In the genomic region with DNA sequence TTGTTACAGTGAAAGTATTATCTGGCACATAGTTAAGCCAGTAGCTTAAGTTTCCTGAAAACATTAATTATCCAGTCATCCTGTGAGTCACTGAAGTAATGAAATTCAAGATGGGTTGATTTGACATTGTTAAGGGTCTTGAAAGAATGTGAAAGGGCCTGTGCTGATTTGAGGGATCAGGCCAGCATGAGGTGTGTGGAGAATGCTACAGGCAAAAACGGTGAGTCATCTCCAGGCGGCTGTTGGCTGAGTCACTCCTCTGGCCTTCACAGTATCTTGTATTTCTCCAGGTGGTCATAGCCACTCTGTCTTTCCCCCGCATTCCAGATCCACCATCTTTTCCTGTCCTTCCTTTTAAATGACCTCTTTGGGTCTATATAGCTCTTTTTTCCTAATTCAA, we compare ENCODE assay signal across 19 mouse cellular contexts. TPM values are rescaled to one million over a fixed set of nuclear protein-coding genes. Genes with fewer than 3 reads are reported as not detected.
DNase-seq lines count a peak whose midpoint lies in the region; TF ChIP-seq lines count a peak whose summit lies in the region.
"Had no signal": no experiment of that assay in that cellular context is flagged by ENCODE, and none has a peak within 500 bp of the region (broad histone marks: within the 10 kb centered on the region; RNA-seq: fewer than 3 reads in every experiment).

No protein-coding gene starts in this region.

- DNase-seq in adrenal gland, adult 2 months, result peak; percentile 30
- no peak for DNase-seq in adrenal gland, postnatal 10 days
- DNase-seq in right cerebral cortex, adult 18-20 months, result peak; percentile 13
- no peak for DNase-seq in right cerebral cortex, postnatal 36 days (ENCODE audit: low spot score in 2 of 2)
- DNase-seq in adrenal gland, postnatal 36 days, result peak; percentile 4 to 15
- DNase-seq in gastrocnemius, postnatal 14 days, result no peak
- no peak for DNase-seq in heart, postnatal 10 days
- DNase-seq: B cell, adult 2 months; cerebellum, adult 18-20 months; heart, adult 18-20 months; kidney, adult 8-10 months; right cerebral cortex, postnatal 4 days; thymus, postnatal 14 days had no signal

- H3K4me3 ChIP-seq in myocyte, result no peak overlapping the region
- H3K4me3 ChIP-seq: left cerebral cortex, adult 2 months; lung, embryonic 15.5 days had no signal

- no peak for TF ChIP-seq POLR2A in myocyte (IDR thresholded peaks at IDR 0.05; ENCODE audit: insufficient read length, low read depth)

- no peaks in the 10 kb centered on the region for H3K36me3 ChIP-seq in myocyte (ENCODE audit: control insufficient read depth, insufficient read depth)
- H3K36me3 ChIP-seq: lung, embryonic 15.5 days had no signal

- H3K4me2 ChIP-seq in myocyte (ENCODE audit: low read depth), result peak overlapping the region; percentile 34
- H3K4me2 ChIP-seq: hindbrain, embryonic 14.5 days; lung, embryonic 15.5 days had no signal

- no peaks in the 10 kb centered on the region for H3K27me3 ChIP-seq in myocyte (ENCODE audit: control insufficient read depth, insufficient read depth, insufficient read length)
- H3K27me3 ChIP-seq: lung, embryonic 15.5 days had no signal

- intact Hi-C loops in gastrocnemius, postnatal 14 days (cut with DNase I; ENCODE audit: low total_unique reads), result no loop called here
- intact Hi-C loops in heart, postnatal 10 days (cut with DNase I), result no loop called here

- H3ac ChIP-seq in myocyte (ENCODE audit: control insufficient read depth, insufficient read length), result no peak overlapping the region

- no peaks in the 10 kb centered on the region for H3K79me2 ChIP-seq in myocyte (ENCODE audit: control insufficient read depth, insufficient read depth)

TF ChIP-seq in myocyte, 11 proteins besides CTCF, POLR2A, EP300 and RAD21:
- TF ChIP-seq USF1 (IDR thresholded peaks at IDR 0.05; ENCODE audit: low read depth) (no peak), CEBPB (IDR thresholded peaks at IDR 0.05; ENCODE audit: insufficient read depth, poor library complexity, severe bottlenecking) (no peak), TCF12 (IDR thresholded peaks at IDR 0.05; ENCODE audit: insufficient read depth, poor library complexity, severe bottlenecking) (peak; percentile 52), MYOD1 (IDR thresholded peaks at IDR 0.05; ENCODE audit: control insufficient read depth in 1 of 3, insufficient read length in 2 of 3, low read depth in 2 of 3) (peak in 2 of 3 experiments; percentile 79 to 90), MAX (IDR thresholded peaks at IDR 0.05; ENCODE audit: low read depth) (peak; percentile 49), POLR2AphosphoS2 (IDR thresholded peaks at IDR 0.05; ENCODE audit: insufficient read length, low read depth) (no peak), TCF3 (IDR thresholded peaks at IDR 0.05; ENCODE audit: insufficient read length, low read depth) (peak; percentile 26), MYOG (IDR thresholded peaks at IDR 0.05; ENCODE audit: control insufficient read depth in 1 of 3, insufficient read depth in 1 of 3, insufficient read length in 2 of 3, low read depth in 2 of 3) (peak; percentile 53 to 92 (median 68)), SRF (IDR thresholded peaks at IDR 0.05; ENCODE audit: control insufficient read depth, insufficient read length, low read depth) (no peak), E2F4 (IDR thresholded peaks at IDR 0.05; ENCODE audit: insufficient read depth) (no peak)

RNA-seq across cellular contexts. Expression of a gene that starts 50.4 kb away (rescaled TPM):
- under 1 TPM; 0.35 to 0.86 TPM for total RNA-seq in adrenal gland, adult 2 months (2021)
- polyA plus RNA-seq in adrenal gland, adult 2 months (2012; rRNA removed), result 0.06 TPM in 2 replicates
- under 1 TPM; 0.21 to 0.36 TPM for total RNA-seq in adrenal gland, postnatal 10 days (2021)
- total RNA-seq in adrenal gland, postnatal 36 days (2021), result under 1 TPM; 0.49 to 0.56 TPM
- 9.9 TPM for polyA plus RNA-seq in myocyte (2012; fragmentation: generic; extraction: Trizol)
- under 1 TPM; 0.35 to 0.66 TPM for total RNA-seq in gastrocnemius, postnatal 14 days (2021)
- total RNA-seq in heart, postnatal 10 days (2021), result under 1 TPM; 0.12 to 0.19 TPM
- total RNA-seq: megakaryocyte, adult 5-6 weeks had no signal
- polyA plus RNA-seq: liver, adult 2 months had no signal

Comparison
In these comparisons a context has a peak if more than half of its experiments do, and no peak if none do; other contexts are left out.
1. DNase-seq: peak in adrenal gland, adult 2 months (single experiment), right cerebral cortex, adult 18-20 months (single experiment) and adrenal gland, postnatal 36 days (2 of 2); none in adrenal gland, postnatal 10 days (single experiment), right cerebral cortex, postnatal 36 days (0 of 2), gastrocnemius, postnatal 14 days (single experiment) and heart, postnatal 10 days (0 of 2).